Mouse (Mus musculus) mature B cell (primary cell): Measurements from ENCODE around the gene Irf5.

Source experiments
- in situ Hi-C: fragments of 300-500 bp; cut with MboI; formaldehyde crosslinking; loops from 2 replicates; pipeline ENCODE4 v1.14.3; 2019

Gene Irf5

GRCm38 (mm10) chr6:29526281-29527251 is at the start of gene Irf5:
TSS of gene Irf5 (plus strand) at chr6:29526625.
- in situ Hi-C loops: no loop called here

- in situ Hi-C loops: no loop called here
These were observed 43.7 kb upstream of the Irf5 start for GRCm38 (mm10) chr6:29482691-29483090.

GRCm38 (mm10) chr6:29484716-29485559 is 41.5 kb upstream of the Irf5 start:
- in situ Hi-C loops: no loop called here

GRCm38 (mm10) chr6:29485951-29486350 is 40.5 kb upstream of the Irf5 start:
- in situ Hi-C loops: no loop called here

- in situ Hi-C loops: no loop called here
These were observed 32.3 kb upstream of the Irf5 start for GRCm38 (mm10) chr6:29494101-29494500.

- in situ Hi-C loops: no loop called here
These were observed 30.2 kb upstream of the Irf5 start for GRCm38 (mm10) chr6:29496270-29496669.

- in situ Hi-C loops: no loop called here
These were observed 28.6 kb upstream of the Irf5 start for GRCm38 (mm10) chr6:29497791-29498190.

- in situ Hi-C loops: no loop called here
These were observed 26.2 kb upstream of the Irf5 start for GRCm38 (mm10) chr6:29500177-29500576.

- in situ Hi-C loops: no loop called here
These were observed 25.6 kb upstream of the Irf5 start for GRCm38 (mm10) chr6:29500810-29501209.

- in situ Hi-C loops: no loop called here
These were observed 24.8 kb upstream of the Irf5 start for GRCm38 (mm10) chr6:29501599-29501998.

GRCm38 (mm10) chr6:29505493-29505892 is 20.9 kb upstream of the Irf5 start:
- in situ Hi-C loops: no loop called here

GRCm38 (mm10) chr6:29506834-29507233 is 19.6 kb upstream of the Irf5 start:
- in situ Hi-C loops: no loop called here

GRCm38 (mm10) chr6:29507447-29508309 is 18.7 kb upstream of the Irf5 start, which contains the start of gene Kcp:
TSS of gene Kcp (minus strand) at chr6:29507952.
- in situ Hi-C loops: no loop called here

GRCm38 (mm10) chr6:29509086-29509485 is 17.3 kb upstream of the Irf5 start:
- in situ Hi-C loops: no loop called here

GRCm38 (mm10) chr6:29513284-29513683 is 13.1 kb upstream of the Irf5 start:
- in situ Hi-C loops: no loop called here

- in situ Hi-C loops: no loop called here
These were observed 9.3 kb upstream of the Irf5 start for GRCm38 (mm10) chr6:29517139-29517538.

- in situ Hi-C loops: no loop called here
These were observed 3.7 kb upstream of the Irf5 start for GRCm38 (mm10) chr6:29522626-29523300.

GRCm38 (mm10) chr6:29523301-29524033 is 3.0 kb upstream of the Irf5 start:
- in situ Hi-C loops: no loop called here

- in situ Hi-C loops: no loop called here
These were observed 2.4 kb upstream of the Irf5 start for GRCm38 (mm10) chr6:29524034-29524489.

- in situ Hi-C loops: no loop called here
These were observed 1.2 kb upstream of the Irf5 start for GRCm38 (mm10) chr6:29525256-29525655.
